Mouse (Mus musculus) lung, embryonic 14.5 days (tissue): Measurements from ENCODE around the gene Dnajc21. TPM values are rescaled to one million over a fixed set of nuclear protein-coding genes. Genes with fewer than 3 reads are reported as not detected.

Experiments
- ATAC-seq: fragments of 200-750 bp; cut with Nextera tagmentation; 2 replicates; pipeline ENCODE4 v1.8.0; 2017; ENCODE audit warnings: mild to moderate bottlenecking, moderate TSS enrichment, moderate library complexity; ENCODE audit not compliant: insufficient read depth
- DNase-seq: peaks from one replicate; pipeline ENCODE4 v3.0.0-alpha.2; 2015
- H3K27ac ChIP-seq: fragments of 300-500 bp; sonication (generic); 2 replicates; pipeline ENCODE4 v1.5.1; 2014; ENCODE audit warnings: low read depth, mild to moderate bottlenecking, moderate library complexity
- H3K27me3 ChIP-seq: fragments of 300-500 bp; sonication (generic); 2 replicates; pipeline ENCODE4 v1.6.1; 2014; ENCODE audit warnings: low read length, control low read depth; ENCODE audit not compliant: insufficient read depth
- H3K36me3 ChIP-seq: fragments of 300-500 bp; sonication (generic); 2 replicates; pipeline ENCODE4 v1.6.1; 2014; ENCODE audit warnings: control low read depth; ENCODE audit not compliant: insufficient read depth
- H3K4me1 ChIP-seq: fragments of 300-500 bp; sonication (generic); 2 replicates; pipeline ENCODE4 v1.6.1; 2014; ENCODE audit warnings: antibody characterized with exemption, control low read depth; ENCODE audit not compliant: insufficient read depth
- H3K4me2 ChIP-seq: fragments of 300-500 bp; sonication (generic); 2 replicates; pipeline ENCODE4 v1.6.1; 2014; ENCODE audit warnings: mild to moderate bottlenecking
- H3K4me3 ChIP-seq: fragments of 300-500 bp; sonication (generic); 2 replicates; pipeline ENCODE4 v1.5.1; 2014; ENCODE audit warnings: low read depth, low read length
- H3K9ac ChIP-seq: fragments of 300-500 bp; sonication (generic); 2 replicates; pipeline ENCODE4 v1.6.1; 2014
- H3K9me3 ChIP-seq: fragments of 300-500 bp; sonication (generic); 2 replicates; pipeline ENCODE4 v1.6.1; 2016; ENCODE audit warnings: low read depth, low read length, control low read depth
- CTCF ChIP-seq: IDR thresholded peaks from 2 replicates; pipeline ENCODE4 v1.5.1; 2016; ENCODE audit warnings: antibody characterized with exemption, low read depth
- WGBS: fragments of 180-500 bp; shearing (Covaris S2); extraction: QIAGEN DNeasy Blood & Tissue Kit; methylation state at CpG from one replicate; pipeline ENCODE4 v1.1.7; 2014; 5-methylcytosine and 5-hydroxymethylcytosine counted together
- polyA plus RNA-seq: library from polyadenylated mRNA; unstranded; fragments of >200 nt; fragmentation: Nextera tagmentation; extraction: Ambion mirVana; gene quantifications from 2 replicates; pipeline ENCODE4 v1.2.1, GENCODE M21; 2014

The Dnajc21 gene
- polyA plus RNA-seq, 1 experiment from 2014 or later, result 17.9 TPM

DNA sequence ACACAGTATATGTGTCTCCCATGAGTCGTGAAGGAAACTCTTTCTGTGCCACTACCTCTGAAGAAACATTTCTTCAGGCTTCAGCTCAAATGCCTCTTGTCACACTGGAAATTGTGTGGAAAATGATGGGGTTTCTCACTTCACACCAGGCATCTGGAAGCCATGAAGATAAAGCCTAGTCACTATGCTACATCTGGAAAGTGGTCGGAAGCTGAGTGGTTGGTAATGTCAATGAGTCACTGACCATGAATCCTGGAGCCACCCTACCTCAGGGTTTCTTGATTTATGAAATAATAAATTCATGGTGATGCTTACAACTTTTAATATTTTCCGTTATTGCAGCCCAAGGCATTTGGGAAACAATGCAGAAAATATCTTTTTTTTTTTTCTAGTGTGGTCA is 60.5 kb downstream of the Dnajc21 start:
- H3K4me1 ChIP-seq, result no peaks in the 10 kb centered on the region
- H3K36me3 ChIP-seq, result no peaks in the 10 kb centered on the region
- H3K9me3 ChIP-seq, result no peaks in the 10 kb centered on the region
- ATAC-seq, result no peak
- no peak overlapping the region for H3K4me2 ChIP-seq
- no peaks in the 10 kb centered on the region for H3K27me3 ChIP-seq
- H3K9ac ChIP-seq, result no peak overlapping the region
- no peak overlapping the region for H3K27ac ChIP-seq
- TF ChIP-seq CTCF, result no peak
- 77% methylated on average over 3 of the region's 3 CpGs for WGBS
- no peak for DNase-seq
- H3K4me3 ChIP-seq, result no peak overlapping the region

GRCm38 (mm10) chr15:10400415-10400814 is 69.9 kb downstream of the Dnajc21 start:
- Histone ChIP-seq H3K36me3 (no peaks in the 10 kb centered on the region), H3K27me3 (no peaks in the 10 kb centered on the region), H3K27ac (no peak overlapping the region), H3K9me3 (no peaks in the 10 kb centered on the region), H3K4me3 (no peak overlapping the region), H3K9ac (no peak overlapping the region), H3K4me2 (no peak overlapping the region), H3K4me1 (no peaks in the 10 kb centered on the region)
- 67% methylated on average over 3 of the region's 3 CpGs for WGBS
- no peak for ATAC-seq
- TF ChIP-seq CTCF, result peak; percentile 36
- peak; percentile 48 for DNase-seq

- H3K36me3 ChIP-seq, result no peaks in the 10 kb centered on the region
- DNase-seq (peak; percentile 15), ATAC-seq (no peak)
- H3K27ac ChIP-seq, result no peak overlapping the region
- H3K4me3 ChIP-seq, result no peak overlapping the region
- WGBS, result 56% methylated on average over 2 of the region's 2 CpGs
- no peak overlapping the region for H3K4me2 ChIP-seq
- H3K4me1 ChIP-seq, result no peaks in the 10 kb centered on the region
- H3K27me3 ChIP-seq, result no peaks in the 10 kb centered on the region
- H3K9ac ChIP-seq, result no peak overlapping the region
- TF ChIP-seq CTCF, result no peak
- no peaks in the 10 kb centered on the region for H3K9me3 ChIP-seq
Measured at GRCm38 (mm10) chr15:10399795-10400194, 70.5 kb downstream of the Dnajc21 start.

Other genes with a start within 250 kb of the Dnajc21 start
- not detected in 2 replicates for gene Gm21973, start 145.1 kb downstream of the Dnajc21 start, polyA plus RNA-seq
- gene Agxt2, start 112.0 kb downstream of the Dnajc21 start, polyA plus RNA-seq, result not detected in 2 replicates
- gene Brix1, start 15.4 kb upstream of the Dnajc21 start, polyA plus RNA-seq, result 120 and 126 TPM in 2 replicates
- gene Rad1, start 15.5 kb upstream of the Dnajc21 start, polyA plus RNA-seq, result 25.1 and 25.4 TPM in 2 replicates
- gene Ttc23l, start 88.2 kb upstream of the Dnajc21 start, polyA plus RNA-seq, result not detected in 2 replicates
- 73.1 and 74.7 TPM in 2 replicates for gene Rai14, start 244.1 kb upstream of the Dnajc21 start, polyA plus RNA-seq